Mouse (Mus musculus) mouse trophoblast stem cell (cell line): ENCODE results near the gene Pafah1b2.

Source experiments
- in situ Hi-C, 2 experiments: fragments of 300-500 bp; cut with MseI, MboI; formaldehyde crosslinking; loops; 2 replicates in 1 of 2; 3 replicates in 1 of 2; pipeline ENCODE4 v1.15.1; 2025

The Pafah1b2 gene

GRCm38 (mm10) chr9:46026058-46026849 lies 13.8 kb upstream of the Pafah1b2 start:
- in situ Hi-C loops = no loop called here

DNA sequence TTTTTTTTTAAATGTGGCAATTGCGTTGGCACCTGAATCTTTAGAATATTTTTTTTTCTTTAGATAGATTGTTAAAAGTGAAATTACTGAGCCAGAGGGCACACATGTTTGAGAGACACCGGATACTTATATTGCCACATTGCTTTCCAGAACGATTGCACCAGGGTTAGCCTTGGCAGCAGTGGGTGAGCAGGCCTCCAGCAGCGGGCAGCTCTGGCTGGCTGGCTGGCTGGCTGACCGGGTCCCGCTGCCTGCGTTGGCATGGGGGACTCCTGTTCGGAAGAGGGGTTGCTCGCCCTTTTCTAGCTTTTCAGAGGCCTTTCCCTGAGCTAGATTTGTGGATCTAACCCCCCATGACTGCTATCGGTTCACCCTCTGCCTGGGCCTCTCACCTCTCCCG lies 11.1 kb upstream of the Pafah1b2 start:
- in situ Hi-C loops = no loop called here

GRCm38 (mm10) chr9:46019975-46020374 lies 7.5 kb upstream of the Pafah1b2 start:
- in situ Hi-C loops = no loop called here

- in situ Hi-C loops = no loop called here
These were observed 5.8 kb upstream of the Pafah1b2 start for GRCm38 (mm10) chr9:46018316-46018715.

GRCm38 (mm10) chr9:46016417-46016816 lies 3.9 kb upstream of the Pafah1b2 start:
- in situ Hi-C loops = no loop called here

GRCm38 (mm10) chr9:46015831-46016230 lies 3.3 kb upstream of the Pafah1b2 start:
- in situ Hi-C loops = no loop called here

DNA sequence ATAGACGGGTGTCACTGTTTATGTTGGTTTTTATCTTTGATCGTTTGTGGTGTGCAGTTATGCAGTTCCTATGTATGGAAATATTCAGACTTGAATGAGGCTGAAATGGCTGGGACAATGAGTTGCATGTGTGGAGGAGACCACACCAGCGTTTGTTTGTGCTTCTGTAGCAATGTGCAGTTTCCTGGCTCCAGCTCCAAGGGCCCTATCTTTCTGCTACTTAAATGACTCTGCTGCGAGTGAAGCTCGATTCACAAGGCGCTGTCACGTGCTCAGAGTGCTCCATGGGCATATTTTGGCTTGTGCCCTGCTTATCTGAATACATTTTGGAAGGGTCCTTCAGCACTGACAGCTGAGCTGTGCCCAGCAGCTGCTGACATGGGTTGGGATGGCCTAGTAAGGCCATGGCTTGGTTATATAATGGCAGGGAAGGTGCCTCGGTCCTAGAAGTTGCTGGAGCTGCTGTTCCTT lies 2.6 kb upstream of the Pafah1b2 start:
- in situ Hi-C loops = no loop called here

DNA sequence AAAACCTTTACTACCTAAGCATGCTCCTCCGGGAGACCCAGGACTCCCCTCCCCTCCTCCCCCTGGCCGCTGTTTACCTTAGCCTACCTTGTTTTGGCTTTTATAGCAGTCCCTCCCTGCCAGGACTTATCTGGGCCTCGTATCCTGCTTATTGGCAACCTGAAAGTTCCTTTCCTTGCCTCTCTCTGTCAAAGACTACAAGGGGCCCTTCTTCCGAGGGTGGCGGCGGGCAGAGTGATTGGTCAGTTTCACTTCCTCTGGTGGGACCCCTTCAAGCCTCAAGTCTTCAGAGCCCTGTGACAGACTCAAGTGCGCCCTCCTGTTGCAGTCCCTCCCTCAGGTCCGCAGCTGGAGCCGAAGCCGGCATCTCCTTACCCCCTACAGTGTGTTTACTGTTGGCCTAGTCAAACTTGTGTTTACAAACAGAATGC lies 1.8 kb upstream of the Pafah1b2 start:
- in situ Hi-C loops = no loop called here

GRCm38 (mm10) chr9:46013616-46014015 lies 1.1 kb upstream of the Pafah1b2 start:
- in situ Hi-C loops = no loop called here

DNA sequence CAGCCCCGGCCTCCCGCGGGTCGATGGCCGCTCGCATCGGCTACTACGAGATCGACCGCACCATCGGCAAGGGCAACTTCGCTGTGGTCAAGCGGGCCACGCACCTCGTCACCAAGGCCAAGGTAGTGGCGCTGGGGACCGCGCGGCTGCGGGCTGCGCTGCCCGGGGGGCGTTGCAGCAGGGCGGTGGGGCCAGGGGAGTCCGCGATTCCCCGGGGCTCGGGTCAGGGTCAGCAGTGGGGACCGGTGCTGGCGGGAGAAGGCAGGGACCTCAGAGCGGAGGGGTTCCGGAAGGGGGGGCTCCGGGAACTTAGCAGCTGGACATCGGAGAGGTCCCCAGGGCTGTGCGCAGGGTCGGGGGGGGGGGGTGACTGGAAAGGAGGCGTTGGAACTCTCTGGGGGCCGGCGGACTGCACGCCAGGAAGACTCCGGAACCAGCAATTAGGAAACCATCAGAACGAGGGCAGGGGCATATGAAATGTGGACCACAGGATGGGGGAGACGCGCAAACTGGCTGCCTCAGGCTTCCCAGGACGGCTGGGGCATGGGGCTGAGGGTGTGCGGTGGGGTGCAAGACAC lies 608 bp upstream of the Pafah1b2 start:
- in situ Hi-C loops = no loop called here

GRCm38 (mm10) chr9:46011094-46011970 lies 1.2 kb downstream of the Pafah1b2 start:
- in situ Hi-C loops = no loop called here

- in situ Hi-C loops = loop anchor here in 1 of 2 experiments (10.0 kb wide), 2 partner anchors 175 to 225 kb away; partner anchors contain the start of gene Apoc3
These were observed 2.9 kb downstream of the Pafah1b2 start for GRCm38 (mm10) chr9:46009669-46009983.

GRCm38 (mm10) chr9:46008931-46009668 lies 3.4 kb downstream of the Pafah1b2 start:
- in situ Hi-C loops = loop anchor here in 1 of 2 experiments (10.0 kb wide), 2 partner anchors 176 to 226 kb away; partner anchors contain the start of gene Apoc3

DNA sequence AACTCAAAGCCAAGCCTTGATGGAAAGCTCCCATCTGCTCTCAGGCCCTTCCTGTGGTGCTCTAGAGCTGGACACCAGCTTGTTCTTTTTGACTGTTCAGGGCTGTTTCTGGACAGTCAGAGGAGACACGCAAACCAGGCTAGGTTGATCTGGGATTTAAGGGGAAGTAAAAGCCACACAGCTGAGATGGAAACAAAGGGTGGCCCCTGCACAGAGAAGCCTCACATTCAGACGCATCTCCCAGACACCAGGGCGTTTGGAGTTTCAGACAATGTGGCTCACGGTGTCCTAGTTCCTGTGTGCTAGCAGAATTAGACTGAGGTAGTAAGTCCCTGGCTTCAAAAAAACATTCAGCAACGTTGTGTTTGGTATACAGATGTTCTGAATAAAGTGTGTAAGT lies 6.3 kb downstream of the Pafah1b2 start:
- in situ Hi-C loops = loop anchor here in 1 of 2 experiments (10.0 kb wide), 2 partner anchors 179 to 229 kb away; partner anchors contain the start of gene Apoc3

- in situ Hi-C loops = loop anchor here (5.0 to 10.0 kb wide), 3 partner anchors 180 to 230 kb away; partner anchors contain the start of gene Apoc3 (in 1 of the 2)
These were observed 8.0 kb downstream of the Pafah1b2 start for GRCm38 (mm10) chr9:46004529-46004928.

- in situ Hi-C loops = loop anchor here (5.0 to 10.0 kb wide), 3 partner anchors 181 to 231 kb away; partner anchors contain the start of gene Apoc3 (in 1 of the 2)
These were observed 8.8 kb downstream of the Pafah1b2 start for GRCm38 (mm10) chr9:46003729-46004128.

- in situ Hi-C loops = no loop called here
These were observed 13.5 kb downstream of the Pafah1b2 start for GRCm38 (mm10) chr9:45999009-45999408.

DNA sequence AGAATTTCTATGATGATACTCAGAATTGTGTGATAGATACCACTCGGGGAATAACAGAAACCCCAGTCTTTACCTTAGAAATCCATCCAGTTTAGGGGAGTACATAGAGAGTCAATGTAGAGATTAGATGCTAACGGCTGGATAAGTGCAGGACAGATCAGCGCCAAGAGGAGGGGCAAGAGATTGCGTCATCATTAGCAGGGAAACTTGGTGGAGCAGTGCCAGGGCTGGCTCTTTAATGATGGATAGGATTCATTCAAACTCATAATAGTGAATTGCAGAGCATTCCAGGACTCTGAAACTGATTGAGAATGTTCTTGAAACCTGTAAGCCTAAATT lies 27.3 kb downstream of the Pafah1b2 start:
- in situ Hi-C loops = no loop called here

DNA sequence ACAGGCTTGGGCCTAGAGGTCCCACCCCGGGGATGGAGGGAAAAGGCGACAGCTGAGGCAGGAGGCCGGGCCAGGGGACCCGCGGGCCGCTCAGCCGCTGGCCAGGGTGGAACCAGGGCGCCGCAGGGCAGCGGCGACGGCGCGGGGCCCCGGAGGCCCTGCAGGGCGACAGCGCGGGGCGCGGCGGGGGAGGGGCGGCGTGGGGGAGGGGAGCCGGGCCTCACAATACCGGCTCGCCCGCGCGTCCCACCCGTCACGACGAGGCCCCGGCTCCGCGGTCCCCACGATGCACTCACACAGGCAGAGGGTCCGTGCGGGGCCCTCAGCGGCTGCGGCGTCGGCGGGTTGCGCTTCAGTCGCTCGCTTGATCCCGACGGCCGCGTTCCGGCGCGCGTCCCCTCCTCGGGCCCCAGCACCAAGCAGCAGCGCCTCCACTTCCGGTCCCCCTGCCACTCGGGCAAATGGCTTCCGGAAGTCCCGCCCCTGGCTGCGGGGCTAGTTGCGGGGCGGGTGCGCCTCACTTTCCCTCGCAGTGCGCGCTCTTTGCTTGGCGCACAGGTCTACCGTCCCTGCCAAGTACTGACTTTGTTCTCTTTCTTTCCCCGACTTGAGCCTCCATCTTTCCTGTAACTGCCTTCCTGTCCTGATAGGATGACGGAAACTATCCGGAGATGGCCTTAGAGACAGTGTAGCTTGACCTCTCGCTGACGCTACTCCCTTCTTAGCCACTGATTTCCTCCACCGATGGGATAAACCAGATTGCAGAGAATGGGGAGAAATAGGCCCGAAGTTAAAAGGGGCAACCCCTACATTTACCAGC lies 27.9 kb downstream of the Pafah1b2 start:
- in situ Hi-C loops = no loop called here

DNA sequence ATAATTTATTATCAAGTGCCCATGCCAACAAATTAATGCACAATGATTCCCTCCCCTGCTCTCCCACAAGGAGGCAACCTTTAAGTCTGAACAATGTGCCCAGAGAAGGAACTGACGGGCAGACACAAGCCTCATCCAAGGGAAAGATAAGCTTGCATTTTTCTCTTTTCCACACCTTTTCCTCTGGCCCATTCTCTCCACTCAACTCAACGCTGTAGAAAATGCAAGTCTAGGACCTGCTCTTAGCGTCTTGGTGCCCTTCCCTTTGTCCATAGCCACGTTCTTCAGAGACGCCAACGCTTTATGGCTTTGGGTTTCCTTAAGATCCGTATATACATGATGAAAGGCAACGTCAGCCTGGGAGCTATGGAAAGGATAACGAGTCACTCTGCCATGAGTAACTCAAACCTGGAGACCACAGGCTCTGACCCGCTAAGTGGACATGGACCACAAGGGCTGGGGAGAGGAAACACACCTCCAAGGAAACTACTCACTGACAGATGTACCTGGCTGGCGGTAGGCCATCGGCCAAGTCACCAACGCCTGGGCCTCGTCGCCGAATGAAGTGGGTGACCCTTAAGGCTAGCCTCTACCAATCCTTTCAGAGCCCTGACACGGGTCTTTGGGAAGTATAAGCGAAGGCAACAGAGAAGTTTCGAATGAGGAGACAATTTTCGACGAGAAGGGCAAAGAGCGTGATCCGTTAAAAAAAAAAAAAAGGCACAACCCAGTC lies 28.6 kb downstream of the Pafah1b2 start:
- in situ Hi-C loops = no loop called here
